Mouse (Mus musculus): ENCODE measurements around the gene Slc23a2. TPM values are rescaled to one million over a fixed set of nuclear protein-coding genes. Genes with fewer than 3 reads are reported as not detected.

Gene Slc23a2
- total RNA-seq, 2 experiments from 2014 or later, result 6.7 to 7.5 TPM

DNA sequence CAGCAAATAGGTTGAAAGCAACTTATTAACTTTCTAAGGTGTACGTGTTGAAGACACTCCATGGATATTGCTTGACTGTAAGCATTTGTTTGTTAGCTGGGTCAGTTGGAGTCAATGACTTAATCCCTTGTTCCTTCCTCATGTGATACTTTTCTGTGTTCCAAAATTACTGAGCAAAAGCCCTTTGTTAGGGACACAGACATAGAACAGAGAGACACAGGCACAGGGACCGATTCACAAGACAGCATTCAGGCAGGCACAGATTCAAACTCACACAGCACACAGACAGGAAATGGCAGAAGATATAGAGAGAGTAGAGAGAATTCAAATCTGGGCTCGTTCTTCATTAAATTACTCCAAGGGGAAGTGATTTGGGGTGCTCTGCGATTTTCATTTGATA lies 97.5 kb downstream of the Slc23a2 start:
- no peak for DNase-seq

DNA sequence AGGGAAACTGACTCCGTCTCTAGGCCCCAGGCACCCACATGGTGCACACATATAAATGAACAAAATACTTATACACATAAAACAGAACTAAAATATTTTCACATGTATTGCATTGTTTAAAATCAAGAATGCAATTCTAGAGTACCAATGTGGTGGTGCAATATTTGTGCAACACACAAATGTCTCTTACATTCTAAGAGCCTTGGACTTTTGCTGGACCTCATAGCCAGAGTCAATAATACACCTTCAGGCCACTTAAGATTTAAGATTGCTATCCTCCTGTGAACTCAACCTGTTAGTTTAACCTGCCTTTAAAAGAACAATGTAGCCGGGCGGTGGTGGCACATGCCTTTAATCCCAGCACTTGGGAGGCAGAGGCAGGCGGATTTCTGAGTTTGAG lies 98.2 kb downstream of the Slc23a2 start:
- no peak for DNase-seq

DNA sequence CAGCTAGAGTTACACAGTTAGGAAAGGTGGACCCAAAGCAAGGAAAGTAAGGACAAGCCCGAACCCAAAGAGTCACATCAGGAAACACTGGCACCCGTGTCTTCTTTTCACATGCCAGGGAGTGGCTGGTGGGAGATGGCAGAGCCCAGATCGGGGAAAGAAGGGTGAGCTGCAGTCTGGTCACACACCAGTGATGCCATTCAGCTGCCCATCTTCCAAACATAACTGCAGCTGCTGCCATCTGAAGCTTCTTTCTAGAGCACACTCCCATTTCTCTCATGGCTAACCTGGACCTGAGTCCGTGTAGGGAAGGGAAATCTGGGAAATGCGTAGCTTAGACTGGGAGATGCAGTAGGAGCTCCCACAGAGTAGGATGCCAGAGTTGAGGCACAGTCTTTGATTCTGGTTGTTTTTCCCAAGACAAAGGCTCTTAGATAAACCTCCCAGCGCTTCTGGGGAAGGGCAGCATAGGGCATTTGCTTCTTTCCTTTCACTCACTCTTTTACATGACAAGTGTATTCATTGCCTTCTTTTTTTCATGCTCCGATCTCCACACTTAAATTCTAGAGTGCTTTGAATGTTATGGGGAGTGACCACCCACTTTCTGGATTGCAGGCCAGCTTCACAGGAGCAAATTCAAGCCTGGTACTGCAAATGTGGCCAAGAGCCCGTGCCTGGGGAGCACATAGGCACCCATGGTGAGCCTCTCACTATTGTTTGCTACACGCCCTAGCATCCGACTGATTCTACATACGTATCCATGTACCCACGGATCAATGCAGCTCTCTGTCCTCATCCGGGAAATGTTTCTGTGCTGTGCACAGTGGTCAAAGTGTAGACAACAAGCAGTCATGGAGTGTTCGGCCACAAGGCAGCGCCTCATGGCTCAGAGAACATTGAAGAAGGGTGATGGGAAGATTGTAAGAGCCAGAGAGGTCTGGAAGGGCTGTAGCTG lies 100.3 kb downstream of the Slc23a2 start:
- DNase-seq, result no peak

DNA sequence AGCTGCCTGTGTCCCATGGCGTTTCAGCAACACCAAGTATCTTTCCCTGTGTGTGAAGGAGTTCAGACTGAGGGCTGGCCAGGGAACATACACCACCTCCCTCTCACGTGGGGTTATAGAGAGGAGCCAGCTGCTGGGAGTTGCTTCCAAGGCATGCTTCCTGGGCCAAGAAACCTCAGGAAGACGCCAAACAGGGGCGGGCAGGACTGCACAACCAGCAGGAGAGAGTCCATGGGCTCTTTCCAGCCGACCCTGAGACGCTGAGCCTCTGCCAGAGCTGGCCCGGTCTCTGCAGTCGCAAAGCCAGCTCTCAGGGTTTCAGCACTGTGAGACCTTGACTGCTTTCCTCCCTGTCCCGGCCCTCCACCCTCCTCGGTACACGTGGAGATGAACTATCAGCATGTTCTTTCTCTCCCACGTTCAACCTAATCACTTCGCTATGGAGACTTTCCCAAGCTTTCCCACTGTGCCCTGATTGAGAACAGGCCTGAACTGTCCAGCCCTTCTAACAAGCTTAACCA lies 101.7 kb downstream of the Slc23a2 start:
- peak; percentile 95 for DNase-seq

DNA sequence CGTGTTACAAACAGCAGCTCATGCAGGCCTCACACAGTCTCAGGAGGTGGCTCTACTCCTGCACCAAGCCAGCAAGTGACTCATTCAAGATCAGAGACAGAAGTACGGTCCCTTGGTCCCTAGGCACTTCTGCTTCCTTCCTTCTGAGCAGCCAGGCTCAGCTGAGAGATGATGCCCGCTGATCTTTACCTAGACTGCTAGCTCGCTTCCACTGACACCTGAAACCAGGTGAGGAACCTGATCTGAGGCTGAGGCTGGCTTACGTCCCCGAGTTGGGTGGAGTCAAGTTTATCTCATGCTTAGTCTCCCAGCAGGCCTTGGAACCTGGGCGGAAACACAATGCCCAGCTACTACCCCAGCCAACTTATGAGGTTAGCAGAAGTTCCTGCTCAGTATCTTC lies 105.0 kb downstream of the Slc23a2 start:
- DNase-seq, result no peak

DNA sequence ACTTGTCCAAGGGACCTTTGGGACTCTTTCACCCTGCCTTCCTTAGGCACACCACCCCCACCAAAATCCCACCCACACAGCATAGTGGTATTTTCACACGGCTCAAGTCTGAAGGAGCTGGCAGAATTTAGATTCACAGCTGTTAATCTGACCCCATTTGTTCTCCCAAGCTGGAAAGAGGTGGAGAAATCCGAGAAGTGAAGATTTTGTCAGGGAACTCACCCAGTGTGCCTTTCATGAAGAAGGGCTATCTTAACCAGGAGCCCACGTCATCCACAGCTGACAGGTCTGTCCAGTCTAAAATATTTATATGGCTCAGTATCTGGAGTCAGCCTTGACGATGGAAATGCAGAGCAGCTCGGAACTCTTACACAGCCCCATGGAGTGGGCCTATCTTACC lies 108.6 kb downstream of the Slc23a2 start:
- no peak for DNase-seq

DNA sequence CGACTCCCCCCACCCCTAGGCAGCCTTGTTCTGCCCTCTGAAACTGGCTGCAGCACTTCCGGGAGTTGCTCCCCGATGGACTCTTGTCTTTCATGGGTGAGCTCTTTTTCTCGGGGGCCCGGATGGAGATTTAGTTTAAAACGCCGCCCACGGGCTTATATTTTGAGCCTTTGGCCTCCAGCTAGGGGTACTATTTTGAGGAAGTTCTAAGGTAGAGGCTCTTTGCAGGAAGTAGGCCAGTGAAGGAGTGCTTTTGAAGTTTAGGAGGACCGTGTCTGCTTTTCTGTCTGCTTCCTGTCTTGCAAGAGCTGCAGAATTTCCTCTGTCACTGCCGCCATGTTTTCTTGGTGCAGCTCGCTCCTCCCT lies 109.5 kb downstream of the Slc23a2 start:
- DNase-seq, result no peak

DNA sequence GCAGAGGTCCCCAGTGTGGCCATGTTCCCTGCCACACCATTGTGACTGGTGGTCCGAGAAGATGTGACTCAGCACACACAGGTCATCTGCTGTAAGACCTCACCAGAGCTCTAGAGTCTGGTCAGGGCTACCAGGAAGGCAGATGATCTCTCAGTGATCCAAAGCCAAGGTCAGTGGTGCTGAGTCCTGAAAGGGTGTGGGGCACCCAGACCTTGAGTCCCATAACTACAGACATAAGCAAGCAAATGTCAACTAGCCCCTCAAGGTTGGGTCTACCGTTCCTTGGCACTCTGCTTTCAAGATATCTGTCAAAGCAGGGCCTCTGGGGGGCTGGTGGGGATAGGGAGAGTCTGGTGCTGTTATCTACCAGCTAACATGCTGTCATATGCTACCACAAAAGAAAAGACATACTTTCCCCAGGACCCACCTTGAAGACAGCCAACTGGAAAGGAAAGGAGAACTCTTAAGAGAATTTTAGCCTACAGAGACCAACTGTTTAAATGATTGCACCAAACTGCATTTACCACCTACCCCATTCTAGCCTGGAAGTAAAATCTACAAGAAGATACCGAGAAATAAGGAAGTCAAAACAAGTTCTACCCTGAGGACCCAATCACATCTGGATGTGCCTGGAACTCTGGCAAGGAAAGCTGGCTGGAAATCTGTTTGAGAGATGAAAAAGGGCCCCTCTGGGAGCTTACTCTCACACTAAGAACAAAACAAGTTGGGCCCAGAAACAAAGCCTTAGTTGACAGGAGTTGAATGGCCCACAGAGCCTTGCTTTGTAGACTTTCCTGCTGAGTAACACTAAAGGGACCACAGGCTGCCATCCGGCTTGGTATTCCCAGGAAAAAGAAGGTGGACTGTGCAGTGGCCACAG lies 110.1 kb downstream of the Slc23a2 start:
- DNase-seq, result peak; percentile 62

DNA sequence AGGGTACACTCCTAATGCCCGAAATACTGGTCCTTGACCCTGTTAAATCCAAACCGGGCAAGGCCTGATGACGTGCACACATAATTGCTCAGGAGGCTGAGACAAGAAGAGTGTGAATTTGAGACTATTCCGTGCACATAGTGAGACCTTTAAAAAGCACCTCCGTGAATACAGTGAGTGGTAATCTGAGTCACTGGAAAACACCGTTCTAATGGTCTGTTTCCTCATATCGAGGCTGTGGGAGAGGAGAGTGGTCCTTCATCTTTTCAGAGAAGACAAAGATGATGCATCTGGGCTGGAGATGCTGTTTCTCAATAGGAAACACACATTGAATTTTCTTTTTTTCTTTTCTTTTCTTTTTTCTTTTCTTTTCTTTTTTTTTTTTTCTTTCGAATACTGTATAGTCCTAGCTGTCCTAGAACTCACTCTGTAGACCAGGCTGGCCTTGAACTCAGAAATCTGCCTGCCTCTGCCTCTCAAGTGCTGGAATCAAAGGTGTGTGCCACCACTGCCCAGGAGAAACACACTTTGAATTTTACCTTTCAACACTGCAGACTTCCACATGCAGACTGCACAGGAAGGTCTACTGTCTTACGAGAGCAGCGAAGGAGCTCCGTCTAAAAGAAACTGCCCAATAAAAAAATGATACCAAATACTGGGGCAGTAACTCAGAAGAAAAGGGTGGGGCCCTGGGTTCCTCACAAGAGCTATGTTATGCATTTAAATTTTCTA lies 113.4 kb downstream of the Slc23a2 start:
- no peak for DNase-seq

DNA sequence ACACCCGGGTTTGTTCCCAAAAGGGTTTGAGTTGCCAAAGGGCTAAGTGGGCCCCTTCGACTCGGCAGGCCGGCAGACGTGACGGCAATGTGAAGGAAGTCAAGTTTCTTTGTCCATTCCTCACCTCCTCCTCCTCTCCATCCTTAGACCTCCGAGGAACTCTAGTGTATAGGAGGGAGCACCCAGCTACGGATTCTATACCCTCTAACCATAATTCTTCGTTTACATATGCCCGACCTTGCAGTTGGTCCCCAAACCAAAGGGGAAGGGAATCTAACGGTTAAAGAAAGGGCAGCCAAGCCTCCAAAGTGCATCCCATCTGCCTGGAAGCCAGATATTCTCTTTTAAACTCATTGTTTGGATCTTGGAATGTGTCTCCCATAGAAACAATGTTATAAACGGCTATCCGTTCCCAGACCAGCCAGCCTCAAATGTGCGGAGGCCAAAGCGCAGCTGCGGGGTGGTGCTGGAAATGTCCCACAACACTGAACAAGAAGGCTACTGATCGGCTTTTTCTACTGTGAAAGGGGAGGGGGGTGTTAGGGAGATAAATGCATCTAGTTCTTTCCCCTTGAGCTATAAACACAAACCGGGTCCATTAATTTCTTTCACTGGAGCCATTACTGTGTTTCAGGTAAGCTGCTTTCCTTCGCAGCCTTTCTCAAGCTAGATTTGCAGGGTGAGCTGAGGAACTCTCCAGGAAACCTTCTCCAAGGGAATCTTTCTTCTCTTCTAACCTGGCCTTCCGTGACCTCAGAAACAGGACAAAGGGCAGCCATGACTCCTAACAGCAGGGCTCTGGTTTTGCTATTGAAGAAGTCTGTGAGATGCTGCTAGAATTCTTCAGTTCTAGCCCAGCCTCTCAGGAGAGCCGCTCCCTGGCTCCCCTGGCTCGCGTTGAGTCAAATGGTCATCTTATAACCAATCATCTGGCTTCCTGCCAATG lies 114.2 kb downstream of the Slc23a2 start:
- peak; percentile 53 for DNase-seq

DNA sequence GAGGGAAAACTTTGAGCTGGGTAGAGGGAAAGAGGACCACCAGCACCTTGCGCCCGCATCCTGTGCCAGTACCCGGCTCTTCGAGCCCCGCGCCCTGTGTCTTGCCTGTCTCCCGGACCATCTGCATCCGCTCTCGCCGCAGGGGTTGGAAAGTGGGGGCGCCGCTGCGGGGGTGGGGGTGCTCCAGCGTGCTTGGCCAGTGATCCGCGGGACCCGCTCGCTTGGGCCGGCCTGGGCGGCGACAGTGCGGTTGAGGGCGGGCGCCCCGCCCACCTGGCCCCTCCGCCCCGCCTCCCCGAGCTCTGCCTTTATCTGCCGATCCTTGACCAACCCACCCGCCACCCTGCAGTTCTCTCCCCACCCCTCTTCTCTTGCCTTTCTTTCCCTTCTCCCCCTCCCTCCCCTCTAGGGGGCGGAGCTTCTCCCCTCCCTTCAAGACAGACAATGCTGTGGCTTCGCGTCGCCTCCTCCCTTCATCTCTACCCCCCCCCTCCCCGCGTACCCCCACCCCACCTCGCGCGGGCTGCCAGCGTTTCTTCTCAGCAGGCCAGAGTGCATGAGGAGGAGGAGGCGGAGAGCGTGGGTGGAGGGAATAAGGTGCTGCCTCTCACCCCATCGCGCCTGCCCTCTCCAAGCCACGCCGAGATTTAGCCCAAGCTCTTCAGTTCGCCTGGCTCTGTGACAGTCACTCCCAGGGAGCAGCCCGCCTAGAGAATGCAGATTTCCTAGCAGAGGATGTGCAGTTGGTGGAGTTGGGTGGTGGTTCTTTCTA lies 115.1 kb downstream of the Slc23a2 start, which contains the start of gene Rassf2:
Gene Rassf2, minus strand, starts transcription at position 613 of the 772 bp plus-strand sequence.
- peak; percentile 92 for DNase-seq

DNA sequence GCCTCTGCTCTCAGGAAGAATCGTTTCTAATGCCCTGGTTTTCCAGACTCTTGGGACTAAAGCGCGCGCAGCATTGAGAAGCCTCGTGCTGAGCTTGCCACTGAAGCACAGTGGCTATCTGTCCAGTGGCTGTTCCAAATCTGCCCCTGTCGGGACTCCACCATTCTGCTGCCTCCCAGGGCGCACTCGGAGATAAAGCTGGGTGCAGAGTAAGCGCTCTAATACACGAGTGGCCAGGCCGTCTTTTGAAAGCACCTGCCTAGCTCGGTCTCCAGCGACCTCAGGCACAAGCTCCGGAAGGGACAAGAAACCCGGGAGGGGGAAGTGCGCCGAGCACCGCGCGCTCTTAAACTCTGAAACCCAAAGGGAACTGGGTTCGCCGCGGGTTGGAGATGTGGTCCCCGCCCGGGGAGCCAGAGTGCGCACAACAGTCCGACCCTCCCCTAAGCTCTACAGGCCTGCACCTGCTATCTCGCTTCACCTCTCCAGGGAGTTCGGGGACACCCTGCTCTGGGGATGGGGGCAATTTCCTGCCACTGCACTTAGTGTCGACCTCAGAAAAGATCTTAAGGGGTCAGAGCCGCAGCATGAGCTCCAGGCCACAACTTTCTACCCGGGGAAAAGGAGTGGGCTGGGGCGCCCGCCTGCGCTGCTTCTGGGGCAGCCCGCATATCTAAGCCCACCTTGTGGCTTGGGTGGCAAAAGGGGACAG lies 115.9 kb downstream of the Slc23a2 start:
- no peak for DNase-seq

DNA sequence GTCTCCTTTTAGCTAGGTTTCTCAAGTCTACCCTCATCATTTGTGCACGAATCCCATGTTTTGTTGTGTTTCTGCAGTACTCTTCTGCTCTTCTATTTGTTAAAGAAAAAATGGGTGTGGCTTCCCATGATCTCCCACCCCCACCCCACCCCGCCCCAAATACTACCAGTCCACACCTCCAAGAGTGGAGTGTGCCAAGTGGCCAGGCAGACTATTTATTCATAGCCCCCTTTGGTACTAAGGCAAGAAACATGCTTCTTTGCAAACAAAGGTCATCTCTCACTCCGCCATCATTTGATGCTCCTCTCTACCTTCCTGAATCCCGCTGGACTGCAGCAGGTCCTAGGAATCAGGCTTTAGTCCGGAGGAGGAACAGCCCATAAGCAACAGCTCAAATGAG lies 116.8 kb downstream of the Slc23a2 start:
- DNase-seq, result no peak

DNA sequence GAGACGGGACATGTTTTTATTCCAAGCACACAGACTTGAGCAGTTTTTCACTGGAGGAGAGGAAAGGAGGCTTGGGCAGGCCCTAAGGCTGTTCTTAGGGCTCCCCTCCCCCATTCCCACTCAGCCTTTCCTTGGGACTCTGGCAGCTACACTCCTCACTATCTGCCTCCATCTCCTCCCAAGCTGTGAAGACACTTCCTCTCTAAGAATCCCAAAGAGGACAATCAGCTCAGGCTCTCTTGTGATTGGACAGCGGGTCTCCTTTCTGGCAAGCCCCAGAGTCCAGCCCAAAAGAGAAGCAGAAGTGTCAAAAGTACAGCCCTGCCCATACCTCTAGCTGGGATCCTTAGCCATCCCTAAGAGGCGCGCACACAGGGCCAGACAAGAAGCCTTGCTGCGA lies 117.5 kb downstream of the Slc23a2 start:
- peak; percentile 50 for DNase-seq

DNA sequence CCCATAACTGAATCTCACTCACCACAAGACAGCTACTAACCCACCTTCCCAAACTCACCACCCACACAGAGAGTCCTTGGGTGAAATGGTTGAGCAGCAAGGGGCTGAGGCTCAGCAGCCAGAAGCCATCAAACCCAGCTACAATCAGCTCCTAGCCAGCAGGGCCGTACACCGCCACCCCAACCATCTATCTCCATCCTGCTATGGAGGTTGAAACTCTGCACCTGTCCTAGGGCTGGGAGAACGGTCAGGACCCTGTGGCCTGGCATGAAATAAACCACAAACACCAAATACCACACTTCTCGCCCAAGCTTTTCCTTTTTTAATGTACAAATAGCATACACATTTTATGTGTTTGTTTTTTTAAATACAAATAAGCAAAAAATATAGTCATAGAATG lies 120.9 kb downstream of the Slc23a2 start:
- DNase-seq, result no peak

DNA sequence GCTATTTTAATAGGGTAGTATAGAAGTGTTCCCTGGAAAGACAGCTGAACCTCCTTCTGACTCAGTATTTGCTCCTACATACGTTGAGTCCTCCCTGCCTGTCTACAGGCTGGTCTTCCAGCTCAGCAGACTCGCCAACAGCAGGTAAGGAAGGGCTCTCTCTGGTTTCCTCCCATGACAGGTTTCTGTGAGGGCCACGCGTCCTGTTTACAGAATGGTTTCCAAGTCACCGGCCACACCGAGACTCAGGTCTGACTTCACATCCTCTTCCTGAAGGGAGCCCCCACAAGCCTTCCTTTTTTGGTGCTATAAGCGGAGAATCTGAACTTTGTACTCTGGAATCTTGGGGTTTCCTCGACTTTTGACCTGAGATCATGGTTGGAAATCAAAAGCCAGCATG lies 122.3 kb downstream of the Slc23a2 start:
- DNase-seq, result no peak

DNA sequence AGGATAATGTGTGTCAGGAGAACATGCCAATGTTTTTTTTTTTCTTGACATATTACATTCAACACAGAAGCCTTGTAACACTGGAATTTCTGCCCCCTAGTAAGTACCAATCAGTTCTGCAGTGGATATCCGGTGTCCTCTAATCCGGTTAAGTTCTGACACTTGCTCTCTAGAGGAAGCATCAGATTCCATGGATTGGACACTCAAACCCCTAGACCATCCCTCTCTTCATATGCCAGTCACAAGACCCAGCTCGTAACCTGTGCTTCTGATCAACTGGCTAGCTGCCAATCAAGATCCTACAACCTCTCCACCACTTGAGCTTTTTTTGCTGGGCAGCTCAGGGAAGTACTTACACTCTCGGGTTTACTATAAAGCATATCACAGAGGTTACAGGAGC lies 123.3 kb downstream of the Slc23a2 start:
- no peak for DNase-seq

DNA sequence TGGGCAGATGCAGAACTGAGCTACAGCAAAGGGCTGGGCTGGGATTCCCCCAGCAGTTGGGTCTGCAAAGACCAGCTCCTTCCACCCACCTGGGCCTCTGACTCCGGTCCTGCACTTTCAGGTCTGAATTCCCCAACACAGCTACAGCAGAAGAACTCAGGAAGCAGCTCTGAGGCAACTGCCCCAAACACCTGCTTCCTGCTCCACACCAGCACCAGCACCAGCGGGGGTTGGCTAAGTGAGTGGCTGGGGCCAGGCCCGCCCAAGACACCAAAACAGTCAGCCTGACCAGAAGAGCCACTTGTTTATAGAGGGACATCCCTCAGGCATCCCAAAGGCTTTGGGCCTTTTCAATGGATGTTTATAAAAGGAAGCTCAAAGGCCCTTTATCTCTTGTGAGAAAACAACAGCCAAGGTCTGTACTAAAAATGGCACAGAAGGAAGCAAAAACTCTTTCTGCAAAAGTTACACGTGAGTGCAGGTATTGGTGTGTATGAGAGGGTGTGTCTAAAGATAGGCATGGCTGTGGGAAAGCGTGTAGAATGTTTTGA lies 123.8 kb downstream of the Slc23a2 start:
- peak; percentile 44 for DNase-seq

DNA sequence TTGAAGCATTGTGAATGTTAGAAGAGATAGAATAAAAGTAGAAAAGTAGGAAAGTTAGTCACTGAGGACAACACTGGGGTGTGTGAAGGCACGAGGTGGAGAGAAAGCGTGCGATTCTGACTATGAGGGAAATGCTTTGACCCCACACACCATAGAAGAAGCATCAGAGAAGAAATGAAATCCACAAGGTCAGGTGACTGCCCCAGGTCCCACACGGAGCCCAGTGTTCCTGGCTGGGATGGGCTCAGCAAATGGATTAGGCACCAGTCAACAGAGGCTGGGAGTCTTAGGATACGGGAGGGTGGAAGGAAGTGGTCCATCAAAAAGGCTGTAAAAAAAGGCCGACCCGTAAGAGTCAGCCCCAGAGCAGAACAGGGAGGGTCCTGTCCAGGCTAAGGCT lies 124.5 kb downstream of the Slc23a2 start:
- DNase-seq, result no peak

Data from gastrocnemius, postnatal 25 days (tissue).